Mouse (Mus musculus): ENCODE results near the gene Arhgef26. TPM values are rescaled to one million over a fixed set of nuclear protein-coding genes. Genes with fewer than 3 reads are reported as not detected.
A peak's percentile ranks its signal among the peaks of the same experiment; 100 is the strongest.

The Arhgef26 gene
- total RNA-seq, 4 experiments from 2014 or later = 25.0 to 29.8 (median 27.0) TPM

GRCm38 (mm10) chr3:62380420-62380819, 42.3 kb downstream of the Arhgef26 start:
- no peak for DNase-seq (ENCODE audit: low spot score in 2 of 2)

- DNase-seq (ENCODE audit: low spot score in 2 of 2) = no peak
Observed at GRCm38 (mm10) chr3:62382853-62383252, 44.7 kb downstream of the Arhgef26 start.

GRCm38 (mm10) chr3:62392636-62393035, 54.5 kb downstream of the Arhgef26 start:
- DNase-seq (ENCODE audit: low spot score in 2 of 2) = no peak

GRCm38 (mm10) chr3:62394284-62394683, 56.1 kb downstream of the Arhgef26 start:
- DNase-seq (ENCODE audit: low spot score in 2 of 2) = no peak

GRCm38 (mm10) chr3:62395368-62395767, 57.2 kb downstream of the Arhgef26 start:
- DNase-seq (ENCODE audit: low spot score in 2 of 2) = no peak

- DNase-seq (ENCODE audit: low spot score in 2 of 2) = no peak
Observed at GRCm38 (mm10) chr3:62396109-62396508, 58.0 kb downstream of the Arhgef26 start.

GRCm38 (mm10) chr3:62398094-62398493, 60.0 kb downstream of the Arhgef26 start:
- DNase-seq (ENCODE audit: low spot score in 2 of 2) = no peak

- no peak for DNase-seq (ENCODE audit: low spot score in 2 of 2)
Observed at GRCm38 (mm10) chr3:62399826-62400746, 61.9 kb downstream of the Arhgef26 start.

GRCm38 (mm10) chr3:62402466-62402865, 64.3 kb downstream of the Arhgef26 start:
- DNase-seq (ENCODE audit: low spot score in 2 of 2) = no peak

GRCm38 (mm10) chr3:62404477-62405246, 66.5 kb downstream of the Arhgef26 start:
- no peak for DNase-seq (ENCODE audit: low spot score in 2 of 2)

GRCm38 (mm10) chr3:62409555-62410182, 71.5 kb downstream of the Arhgef26 start:
- DNase-seq (ENCODE audit: low spot score in 2 of 2) = no peak

GRCm38 (mm10) chr3:62410491-62410890, 72.3 kb downstream of the Arhgef26 start:
- DNase-seq (ENCODE audit: low spot score in 2 of 2) = no peak

- peak; percentile 10 to 58 for DNase-seq (ENCODE audit: low spot score in 2 of 2)
Observed at GRCm38 (mm10) chr3:62412704-62413103, 74.6 kb downstream of the Arhgef26 start.

GRCm38 (mm10) chr3:62414926-62415325, 76.8 kb downstream of the Arhgef26 start:
- no peak for DNase-seq (ENCODE audit: low spot score in 2 of 2)

- DNase-seq (ENCODE audit: low spot score in 2 of 2) = no peak
Observed at GRCm38 (mm10) chr3:62417458-62417857, 79.3 kb downstream of the Arhgef26 start.

- DNase-seq (ENCODE audit: low spot score in 2 of 2) = no peak
Observed at GRCm38 (mm10) chr3:62418387-62419138, 80.4 kb downstream of the Arhgef26 start.

GRCm38 (mm10) chr3:62433675-62434074, 95.5 kb downstream of the Arhgef26 start:
- DNase-seq (ENCODE audit: low spot score in 2 of 2) = no peak

- DNase-seq (ENCODE audit: low spot score in 2 of 2) = no peak
Observed at GRCm38 (mm10) chr3:62435923-62436322, 97.8 kb downstream of the Arhgef26 start.

- DNase-seq (ENCODE audit: low spot score in 2 of 2) = no peak
Observed at GRCm38 (mm10) chr3:62440431-62440969, 102.4 kb downstream of the Arhgef26 start.

GRCm38 (mm10) chr3:62443582-62444194, 105.5 kb downstream of the Arhgef26 start:
- no peak for DNase-seq (ENCODE audit: low spot score in 2 of 2)

Measured in left cerebral cortex, adult 8-10 months (tissue).